Mouse (Mus musculus) gastrocnemius, postnatal 10 days (tissue): Measurements from ENCODE around the gene Fam84b. TPM values are rescaled to one million over a fixed set of nuclear protein-coding genes. Genes with fewer than 3 reads are reported as not detected.

Experiments used
- DNase-seq: peaks from one replicate; pipeline ENCODE4 v3.0.0; 2021; ENCODE audit warnings: mixed read lengths
- total RNA-seq, 2 experiments: library from RNA; stranded (reverse); gene quantifications; 2 replicates each; pipeline ENCODE4 v1.2.3; 2021

Gene Fam84b
- total RNA-seq, 2 experiments from 2014 or later, result 3.0 to 4.0 TPM

- no peak for DNase-seq
These were observed 19.9 kb downstream of the Fam84b start for GRCm38 (mm10) chr15:60833476-60834218.

GRCm38 (mm10) chr15:60832586-60832985, 21.0 kb downstream of the Fam84b start:
- no peak for DNase-seq

GRCm38 (mm10) chr15:60826226-60826625, 27.4 kb downstream of the Fam84b start:
- no peak for DNase-seq

GRCm38 (mm10) chr15:60824751-60825227, 28.8 kb downstream of the Fam84b start:
- peak; percentile 82 for DNase-seq

- DNase-seq, result peak; percentile 21
These were observed 29.5 kb downstream of the Fam84b start for GRCm38 (mm10) chr15:60823870-60824709.

- DNase-seq, result no peak
These were observed 30.0 kb downstream of the Fam84b start for GRCm38 (mm10) chr15:60823620-60823869.

GRCm38 (mm10) chr15:60822803-60823619, 30.6 kb downstream of the Fam84b start:
- peak; percentile 67 for DNase-seq

GRCm38 (mm10) chr15:60822101-60822802, 31.3 kb downstream of the Fam84b start:
- DNase-seq, result peak; percentile 4

GRCm38 (mm10) chr15:60818500-60818899, 35.1 kb downstream of the Fam84b start:
- no peak for DNase-seq

- DNase-seq, result no peak
These were observed 37.1 kb downstream of the Fam84b start for GRCm38 (mm10) chr15:60816478-60816877.

- no peak for DNase-seq
These were observed 39.0 kb downstream of the Fam84b start for GRCm38 (mm10) chr15:60814542-60814941.

- DNase-seq, result no peak
These were observed 60.4 kb downstream of the Fam84b start for GRCm38 (mm10) chr15:60793041-60793673.

GRCm38 (mm10) chr15:60789084-60789483, 64.5 kb downstream of the Fam84b start:
- no peak for DNase-seq

- DNase-seq, result no peak
These were observed 69.8 kb downstream of the Fam84b start for GRCm38 (mm10) chr15:60783761-60784160.

- DNase-seq, result no peak
These were observed 74.0 kb downstream of the Fam84b start for GRCm38 (mm10) chr15:60779531-60779973.

- no peak for DNase-seq
These were observed 74.5 kb downstream of the Fam84b start for GRCm38 (mm10) chr15:60779063-60779462.

Other genes starting within 250 kb of the Fam84b start
- not detected for gene A1bg, start 69.2 kb upstream of the Fam84b start, total RNA-seq